Mouse (Mus musculus) spleen, adult 2 months (tissue): ENCODE results near the gene Ncaph2. TPM values are rescaled to one million over a fixed set of nuclear protein-coding genes. Genes with fewer than 3 reads are reported as not detected.

Experiments
- DNase-seq, 2 experiments: peaks; one replicate each; pipeline versions ENCODE4 v3.0.0 to v3.0.0-alpha.2; 2012 to 2021; ENCODE audit warnings: low spot score in 2 of 2, low read depth in 1 of 2
- H3K27ac ChIP-seq: fragments of 200-500 bp; 2 replicates; pipeline ENCODE4 v1.5.1; 2012; ENCODE audit warnings: low read length, inconsistent platforms; ENCODE audit not compliant: insufficient read depth
- H3K27me3 ChIP-seq: fragments of 200-500 bp; 2 replicates; pipeline ENCODE4 v1.6.1; 2012; ENCODE audit warnings: mild to moderate bottlenecking, moderate library complexity, low read length, inconsistent platforms; ENCODE audit not compliant: control insufficient read depth, insufficient read depth
- H3K36me3 ChIP-seq: fragments of 200-500 bp; 2 replicates; pipeline ENCODE4 v1.6.1; 2012; ENCODE audit warnings: mild to moderate bottlenecking, low read length, inconsistent platforms; ENCODE audit not compliant: control insufficient read depth, insufficient read depth
- H3K4me1 ChIP-seq: fragments of 200-500 bp; 2 replicates; pipeline ENCODE4 v1.6.1; 2011; ENCODE audit warnings: inconsistent platforms; ENCODE audit not compliant: control insufficient read depth, insufficient read depth, insufficient read length
- H3K4me3 ChIP-seq: fragments of 200-500 bp; 2 replicates; pipeline ENCODE4 v1.5.1; 2011; ENCODE audit warnings: mild to moderate bottlenecking, inconsistent platforms; ENCODE audit not compliant: insufficient read depth, insufficient read length; ENCODE audit errors: extremely low read depth
- CTCF ChIP-seq: fragments of 200-500 bp; IDR thresholded peaks from 2 replicates; pipeline ENCODE4 v1.5.1; 2011; ENCODE audit warnings: mild to moderate bottlenecking, inconsistent platforms; ENCODE audit not compliant: insufficient read depth, insufficient read length, insufficient replicate concordance; ENCODE audit errors: extremely low read depth
- POLR2A ChIP-seq: fragments of 200-500 bp; IDR thresholded peaks from 2 replicates; pipeline ENCODE4 v1.6.1; 2011; ENCODE audit warnings: low read depth, low read length, inconsistent platforms
- WGBS: fragments of 180-500 bp; shearing (Covaris S2); methylation state at CpG from one replicate; pipeline ENCODE4 v1.1.7; 2018; 5-methylcytosine and 5-hydroxymethylcytosine counted together
- polyA plus RNA-seq: library from polyadenylated mRNA; depleted of rRNA; stranded (reverse); fragments of >200 nt; gene quantifications from 2 replicates; pipeline ENCODE4 v1.2.3, GENCODE M21; 2012

Ncaph2 gene
- polyA plus RNA-seq, 1 experiment = 113 TPM

DNA sequence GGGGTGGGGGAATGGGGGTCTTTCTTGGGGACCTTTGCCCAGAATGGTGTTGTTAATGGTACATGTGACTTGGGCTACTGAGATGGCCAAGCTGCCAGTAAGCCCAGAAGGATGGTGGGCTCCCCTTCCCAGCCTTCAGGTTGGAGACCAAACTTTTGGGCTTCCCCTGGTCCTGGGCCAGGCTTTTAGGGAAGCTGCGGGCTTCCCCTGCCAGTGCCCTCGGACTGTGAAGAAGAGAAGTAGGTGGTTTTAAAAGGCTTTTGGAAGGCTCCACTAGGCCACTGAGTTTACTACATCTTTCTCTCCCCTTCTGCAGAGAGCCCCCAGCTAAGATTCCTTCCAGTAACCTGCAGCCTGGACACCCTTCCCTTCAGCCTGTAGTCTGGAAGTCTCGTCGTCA, 31.9 kb upstream of the Ncaph2 start:
- DNase-seq = no peak
- Histone ChIP-seq H3K4me3 (no peak overlapping the region), H3K4me1 (no peaks in the 10 kb centered on the region), H3K36me3 (no peaks in the 10 kb centered on the region), H3K27me3 (peaks cover 1% of the 10 kb centered on the region; the same call in 1 of the 2 replicates), H3K27ac (no peak overlapping the region)
- 47% methylated on average over 4 of the region's 4 CpGs for WGBS
- TF ChIP-seq CTCF (no peak), POLR2A (no peak)

DNA sequence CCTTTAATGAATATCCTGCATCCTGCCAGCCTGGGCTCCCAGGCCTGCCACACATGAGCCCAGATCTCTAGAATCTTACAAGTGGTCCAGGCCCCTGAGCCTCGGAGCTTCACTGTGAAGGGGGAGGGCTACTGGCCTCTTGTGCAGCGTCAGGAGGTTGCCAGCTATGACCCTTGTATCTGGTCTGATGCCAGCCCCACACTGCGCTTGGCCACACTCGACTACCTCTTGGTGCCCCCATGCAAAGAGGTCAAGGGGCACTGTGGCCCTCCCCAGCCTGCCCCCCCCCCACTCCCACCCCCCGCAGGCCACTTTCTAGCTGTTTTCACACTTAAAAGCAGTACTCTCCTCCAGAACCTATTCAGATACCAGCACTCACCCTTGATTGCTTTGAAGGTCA, 29.1 kb upstream of the Ncaph2 start:
- no peak for DNase-seq

GRCm38 (mm10) chr15:89334271-89334670, 21.2 kb upstream of the Ncaph2 start, which contains the start of gene Miox:
Miox (plus strand) TSS chr15:89334398.
- TF ChIP-seq POLR2A = no peak
- TF ChIP-seq CTCF = no peak
- no peaks in the 10 kb centered on the region for H3K36me3 ChIP-seq
- H3K27ac ChIP-seq = no peak within 1 kb of the TSS
- WGBS = 84% methylated on average over 7 of the region's 7 CpGs
- no peaks in the 10 kb centered on the region for H3K4me1 ChIP-seq
- H3K27me3 ChIP-seq = no peaks in the 10 kb centered on the region
- DNase-seq = no peak
- no peak within 1 kb of the TSS for H3K4me3 ChIP-seq

More for the DNA sequence above, 29.1 kb upstream of the Ncaph2 start:
- no peak overlapping the region for H3K27ac ChIP-seq
- no peaks in the 10 kb centered on the region for H3K36me3 ChIP-seq
- H3K4me1 ChIP-seq = no peaks in the 10 kb centered on the region
- TF ChIP-seq POLR2A = no peak
- TF ChIP-seq CTCF = no peak
- peaks cover 1% of the 10 kb centered on the region; the same call in 1 of the 2 replicates for H3K27me3 ChIP-seq
- H3K4me3 ChIP-seq = no peak overlapping the region
- 88% methylated on average over 5 of the region's 5 CpGs for whole genome bisulfite sequencing

DNA sequence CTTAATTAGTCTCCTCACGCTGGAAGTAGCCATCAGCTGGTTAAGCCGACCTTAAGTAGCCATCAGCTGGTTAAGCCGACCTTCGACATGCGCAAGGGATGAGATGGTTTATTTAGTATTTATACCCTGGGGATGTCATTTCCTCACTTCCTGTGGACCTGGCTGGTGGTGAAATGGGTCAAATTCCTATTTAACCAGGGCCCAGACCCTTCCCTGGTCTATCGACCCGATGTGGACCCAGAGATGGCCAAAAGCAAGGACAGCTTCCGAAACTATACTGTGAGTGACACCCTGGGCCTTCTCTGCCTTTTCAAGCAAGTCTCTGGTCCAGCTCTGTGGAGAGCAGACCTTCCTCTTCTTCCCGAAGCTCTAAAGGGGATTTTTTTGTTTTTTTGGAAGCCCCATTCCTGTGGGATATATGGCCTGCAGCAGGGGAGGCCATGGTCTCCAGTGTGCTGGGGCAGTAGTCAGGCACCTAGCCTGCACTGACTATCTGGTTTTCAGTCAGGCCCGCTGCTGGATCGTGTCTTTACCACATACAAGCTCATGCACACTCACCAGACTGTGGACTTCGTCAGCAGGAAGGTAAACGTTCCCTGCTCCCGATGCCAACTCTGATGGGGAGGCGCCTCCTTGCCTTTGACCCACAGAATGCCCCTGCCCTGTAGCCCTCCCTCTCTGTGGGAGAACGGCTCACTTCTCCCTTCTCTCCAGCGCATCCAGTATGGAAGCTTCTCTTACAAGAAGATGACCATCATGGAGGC, 20.6 kb upstream of the Ncaph2 start:
- Histone ChIP-seq H3K4me3 (no peak overlapping the region), H3K36me3 (no peaks in the 10 kb centered on the region), H3K27me3 (no peaks in the 10 kb centered on the region), H3K4me1 (peaks cover 2% of the 10 kb centered on the region; the same call in 1 of the 2 replicates), H3K27ac (no peak overlapping the region)
- WGBS = 88% methylated on average over 17 of the region's 17 CpGs
- no peak for DNase-seq
- no peak for TF ChIP-seq POLR2A
- no peak for TF ChIP-seq CTCF

- H3K4me3 ChIP-seq = no peak overlapping the region
- no peak for DNase-seq
- WGBS = 88% methylated on average over 14 of the region's 14 CpGs
These were observed 19.1 kb upstream of the Ncaph2 start for GRCm38 (mm10) chr15:89336422-89336821.

DNA sequence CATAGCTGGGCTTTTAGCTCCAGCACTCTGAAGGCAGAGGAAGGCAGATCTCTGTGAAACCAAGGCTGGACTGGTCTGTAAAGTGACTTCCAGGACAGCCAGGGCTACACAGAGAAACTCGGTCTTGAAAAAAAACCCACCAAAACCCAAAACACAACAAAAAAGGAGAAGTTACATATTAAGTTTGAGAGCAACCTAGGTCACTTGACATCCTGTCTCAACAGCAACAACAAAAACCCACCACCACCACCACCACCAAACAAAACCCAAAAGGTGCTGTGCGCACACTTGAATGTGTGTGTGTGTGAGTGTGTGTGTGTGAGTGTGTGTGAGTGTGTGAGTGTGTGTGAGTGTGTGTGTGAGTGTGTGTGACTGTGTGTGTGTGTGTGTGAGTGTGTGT, 15.8 kb upstream of the Ncaph2 start:
- H3K27ac ChIP-seq = peak overlapping the region; percentile 56
- H3K27me3 ChIP-seq = no peaks in the 10 kb centered on the region
- DNase-seq = peak in 1 of 2 experiments; percentile 52
- 26% methylated on average over 2 of the region's 2 CpGs for WGBS
- no peak overlapping the region for H3K4me3 ChIP-seq
- TF ChIP-seq CTCF = no peak
- TF ChIP-seq POLR2A = no peak
- no peaks in the 10 kb centered on the region for H3K36me3 ChIP-seq
- H3K4me1 ChIP-seq = peaks cover 6% of the 10 kb centered on the region

More at GRCm38 (mm10) chr15:89336422-89336821, 19.1 kb upstream of the Ncaph2 start:
- Histone ChIP-seq H3K4me1 (peaks cover 6% of the 10 kb centered on the region), H3K36me3 (no peaks in the 10 kb centered on the region), H3K27me3 (no peaks in the 10 kb centered on the region), H3K27ac (no peak overlapping the region)
- TF ChIP-seq POLR2A (no peak), CTCF (no peak)

DNA sequence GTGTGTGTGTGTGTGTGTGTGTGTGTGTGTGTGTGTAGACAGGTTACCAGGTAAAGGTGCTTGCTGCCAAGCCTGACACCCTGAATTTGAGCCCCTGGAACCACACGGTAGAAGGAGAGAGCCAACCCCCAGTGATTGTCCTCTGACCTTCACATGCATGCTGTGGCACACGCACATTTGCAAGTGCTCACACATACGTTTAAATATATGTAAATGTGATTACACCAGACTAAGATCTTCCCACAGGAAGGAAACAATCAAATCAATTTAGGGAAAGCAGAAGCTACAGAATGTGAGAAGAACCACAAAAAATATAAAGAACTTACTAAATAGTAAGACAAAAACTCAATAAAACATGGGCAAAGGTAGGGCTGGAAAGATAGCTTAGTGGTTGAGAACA, 15.4 kb upstream of the Ncaph2 start:
- no peaks in the 10 kb centered on the region for H3K36me3 ChIP-seq
- 20% methylated on average over 3 of the region's 3 CpGs for WGBS
- DNase-seq = no peak
- H3K4me1 ChIP-seq = peaks cover 6% of the 10 kb centered on the region
- peak overlapping the region; percentile 56 for H3K27ac ChIP-seq
- no peak for TF ChIP-seq CTCF
- no peaks in the 10 kb centered on the region for H3K27me3 ChIP-seq
- H3K4me3 ChIP-seq = no peak overlapping the region
